Mouse (Mus musculus) liver, postnatal 0 days (tissue): Measurements from ENCODE around the gene Tesk1. TPM values are rescaled to one million over a fixed set of nuclear protein-coding genes. Genes with fewer than 3 reads are reported as not detected.

ENCODE experiments used
- ATAC-seq: fragments of 200-750 bp; cut with Nextera tagmentation; 2 replicates; pipeline ENCODE4 v1.8.0; 2017; ENCODE audit warnings: mild to moderate bottlenecking, moderate library complexity
- DNase-seq: peaks from one replicate; pipeline ENCODE4 v3.0.0-alpha.2; 2016
- H3K27ac ChIP-seq: fragments of 300-500 bp; sonication (generic); 2 replicates; pipeline ENCODE4 v1.5.1; 2014; ENCODE audit warnings: antibody characterized with exemption, moderate library complexity, mild to moderate bottlenecking, low read depth
- H3K27me3 ChIP-seq: fragments of 300-500 bp; sonication (generic); 2 replicates; pipeline ENCODE4 v1.6.1; 2014; ENCODE audit warnings: low read length, control low read depth, mixed read lengths; ENCODE audit not compliant: insufficient read depth
- H3K36me3 ChIP-seq: fragments of 300-500 bp; sonication (generic); replicated peaks from 2 replicates; pipeline ENCODE4 v1.6.1; 2014; ENCODE audit warnings: mild to moderate bottlenecking, control low read depth, low read length, moderate library complexity, mixed read lengths; ENCODE audit not compliant: insufficient read depth
- H3K4me1 ChIP-seq: fragments of 300-500 bp; sonication (generic); 2 replicates; pipeline ENCODE4 v1.6.1; 2014; ENCODE audit warnings: antibody characterized with exemption, mild to moderate bottlenecking, control low read depth; ENCODE audit not compliant: insufficient read depth
- H3K4me2 ChIP-seq: fragments of 300-500 bp; sonication (generic); 2 replicates; pipeline ENCODE4 v1.6.1; 2014; ENCODE audit warnings: low read depth, mild to moderate bottlenecking, low read length, moderate library complexity, mixed read lengths
- H3K4me3 ChIP-seq: fragments of 300-500 bp; sonication (generic); 2 replicates; pipeline ENCODE4 v1.5.1; 2014; ENCODE audit warnings: low read depth, low read length
- H3K9ac ChIP-seq: fragments of 300-500 bp; sonication (generic); replicated peaks from 2 replicates; pipeline ENCODE4 v1.6.1; 2014; ENCODE audit warnings: mild to moderate bottlenecking, moderate library complexity
- H3K9me3 ChIP-seq: fragments of 300-500 bp; sonication (generic); 2 replicates; pipeline ENCODE4 v1.6.1; 2016; ENCODE audit warnings: mild to moderate bottlenecking, control low read depth, low read length, mixed read lengths
- CTCF ChIP-seq: sonication (generic); IDR thresholded peaks from 2 replicates; pipeline ENCODE4 v1.5.1; 2016; ENCODE audit warnings: antibody characterized with exemption, low read depth
- EP300 ChIP-seq: IDR thresholded peaks from 2 replicates; pipeline ENCODE4 v1.6.1; 2016; ENCODE audit warnings: antibody characterized with exemption, low read depth, mild to moderate bottlenecking
- WGBS: fragments of 180-500 bp; shearing (Covaris S2); extraction: QIAGEN DNeasy Blood & Tissue Kit; methylation state at CpG from one replicate; pipeline ENCODE4 v1.1.7; 2014; ENCODE audit not compliant: insufficient replicate concordance; 5-methylcytosine and 5-hydroxymethylcytosine counted together
- polyA plus RNA-seq: library from polyadenylated mRNA; unstranded; fragments of >200 nt; fragmentation: Nextera tagmentation; extraction: Ambion mirVana; gene quantifications from 2 replicates; pipeline ENCODE4 v1.2.1, GENCODE M21; 2015

Tesk1 gene
- polyA plus RNA-seq, 1 experiment from 2014 or later = 1.2 TPM

DNA sequence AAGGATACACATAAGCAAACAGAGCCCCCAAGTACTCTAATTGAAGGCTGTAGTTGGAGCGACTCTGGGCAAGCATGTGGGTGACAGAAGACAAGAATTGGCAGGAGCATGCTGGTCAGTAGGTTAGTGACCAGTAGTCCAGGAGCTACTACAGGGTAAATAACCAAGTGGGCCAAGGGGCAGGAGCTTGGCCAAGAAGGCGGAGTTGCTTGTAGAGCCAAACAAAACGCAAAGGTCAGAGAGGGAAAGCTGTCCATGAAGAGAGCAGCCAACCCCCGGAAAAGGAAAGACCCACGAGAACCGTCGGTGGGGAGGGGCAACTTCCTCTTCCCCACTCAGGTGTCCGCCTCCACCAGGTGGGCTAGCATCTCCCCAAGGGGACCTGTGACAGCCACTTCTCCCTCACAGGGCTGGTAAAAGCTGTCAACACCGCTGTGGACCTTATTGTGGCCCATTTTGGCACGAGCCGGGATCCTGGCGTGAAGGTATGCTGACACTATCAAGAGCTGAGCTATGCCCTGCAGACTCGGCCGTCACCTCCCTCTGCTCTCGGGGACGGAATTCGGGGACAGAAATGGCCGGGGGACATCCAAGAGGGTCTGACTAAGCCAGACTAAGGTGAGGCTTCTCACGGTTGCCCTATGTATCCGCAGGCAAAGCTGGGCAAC is 18.3 kb upstream of the Tesk1 start:
- peaks cover 37% of the 10 kb centered on the region for H3K27me3 ChIP-seq
- TF ChIP-seq EP300 = peak; percentile 55; the same call in 1 of the 2 replicates
- no peak for TF ChIP-seq CTCF

GRCm38 (mm10) chr4:43424072-43424471 is 17.7 kb upstream of the Tesk1 start:
- ATAC-seq (no peak), DNase-seq (no peak)
- Histone ChIP-seq H3K4me3 (no peak overlapping the region), H3K9me3 (no peaks in the 10 kb centered on the region), H3K9ac (no peak overlapping the region), H3K27ac (no peak overlapping the region), H3K36me3 (peaks cover 31% of the 10 kb centered on the region), H3K4me1 (peaks cover 12% of the 10 kb centered on the region), H3K27me3 (peaks cover 38% of the 10 kb centered on the region), H3K4me2 (no peak overlapping the region)
- TF ChIP-seq EP300 = no peak
- TF ChIP-seq CTCF = no peak
- 83% methylated on average over 9 of the region's 9 CpGs for WGBS

More for the DNA sequence above, 18.3 kb upstream of the Tesk1 start:
- Histone ChIP-seq H3K4me1 (peaks cover 10% of the 10 kb centered on the region), H3K9ac (no peak overlapping the region), H3K9me3 (no peaks in the 10 kb centered on the region), H3K27ac (peak overlapping the region; percentile 65), H3K4me3 (no peak overlapping the region), H3K4me2 (no peak overlapping the region), H3K36me3 (peaks cover 31% of the 10 kb centered on the region)
- peak; percentile 66 for DNase-seq
- 76% methylated on average over 20 of the region's 20 CpGs for WGBS
- ATAC-seq = peak; percentile 80

- no peak overlapping the region for H3K9ac ChIP-seq
- no peaks in the 10 kb centered on the region for H3K9me3 ChIP-seq
- H3K4me1 ChIP-seq = peaks cover 12% of the 10 kb centered on the region
- H3K4me3 ChIP-seq = no peak overlapping the region
- WGBS = 37% methylated on average over 14 of the region's 14 CpGs
- H3K27me3 ChIP-seq = peaks cover 38% of the 10 kb centered on the region
- H3K36me3 ChIP-seq = peaks cover 31% of the 10 kb centered on the region
- no peak overlapping the region for H3K4me2 ChIP-seq
- no peak for ATAC-seq
- no peak for DNase-seq
- TF ChIP-seq CTCF (no peak), EP300 (no peak)
- H3K27ac ChIP-seq = no peak overlapping the region
Observed at GRCm38 (mm10) chr4:43425197-43425596, 16.5 kb upstream of the Tesk1 start.

DNA sequence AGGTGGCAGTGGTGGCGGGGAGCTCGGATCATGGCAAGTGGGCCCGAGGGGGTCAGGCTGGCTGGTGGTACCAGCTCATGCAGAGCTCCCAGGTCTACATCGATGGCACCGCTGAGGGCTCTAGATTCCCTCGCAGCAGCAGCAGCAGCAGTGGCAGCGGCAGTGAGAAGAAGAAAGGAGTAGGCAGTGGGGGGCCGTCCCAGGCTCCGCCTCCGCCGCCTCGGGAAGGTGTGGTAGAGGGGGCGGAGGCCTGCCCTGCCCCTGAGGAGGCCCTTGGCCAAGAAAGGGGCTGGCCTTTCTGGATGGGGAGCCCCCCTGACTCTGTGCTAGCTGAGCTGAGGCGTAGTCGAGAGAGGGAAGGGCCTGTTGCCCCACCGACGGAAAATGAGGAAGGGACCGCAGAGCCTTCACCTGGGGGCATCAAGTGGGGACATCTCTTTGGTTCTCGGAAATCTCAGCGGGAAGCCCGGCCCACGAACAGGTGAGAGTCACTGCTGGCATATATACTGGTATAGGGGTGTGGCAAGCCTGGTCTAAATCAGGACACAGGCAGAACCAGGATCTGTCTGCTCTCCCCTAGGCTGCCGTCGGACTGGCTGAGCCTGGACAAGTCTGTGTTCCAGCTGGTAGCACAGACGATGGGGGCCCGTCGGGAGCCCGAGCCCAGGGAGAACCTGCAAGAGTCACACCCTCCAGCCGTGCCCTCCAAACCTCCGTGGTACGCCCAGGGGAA is 15.9 kb upstream of the Tesk1 start:
- H3K9me3 ChIP-seq = no peaks in the 10 kb centered on the region
- H3K27ac ChIP-seq = no peak overlapping the region
- no peak overlapping the region for H3K4me3 ChIP-seq
- no peak overlapping the region for H3K9ac ChIP-seq
- H3K27me3 ChIP-seq = peaks cover 38% of the 10 kb centered on the region
- H3K4me1 ChIP-seq = peaks cover 12% of the 10 kb centered on the region
- no peak overlapping the region for H3K4me2 ChIP-seq
- ATAC-seq (no peak), DNase-seq (no peak)
- no peak for TF ChIP-seq CTCF
- no peak for TF ChIP-seq EP300
- H3K36me3 ChIP-seq = peaks cover 31% of the 10 kb centered on the region
- 24% methylated on average over 31 of the region's 31 CpGs for WGBS

GRCm38 (mm10) chr4:43426487-43426886 is 15.3 kb upstream of the Tesk1 start:
- Histone ChIP-seq H3K9me3 (no peaks in the 10 kb centered on the region), H3K27ac (no peak overlapping the region), H3K4me2 (no peak overlapping the region), H3K9ac (no peak overlapping the region), H3K36me3 (peaks cover 31% of the 10 kb centered on the region), H3K4me3 (no peak overlapping the region), H3K27me3 (peaks cover 38% of the 10 kb centered on the region), H3K4me1 (peaks cover 12% of the 10 kb centered on the region)
- TF ChIP-seq EP300 = no peak
- no peak for TF ChIP-seq CTCF
- WGBS = 63% methylated on average over 10 of the region's 10 CpGs
- no peak for ATAC-seq
- DNase-seq = no peak

GRCm38 (mm10) chr4:43427501-43428179 is 14.1 kb upstream of the Tesk1 start:
- Histone ChIP-seq H3K4me3 (no peak overlapping the region), H3K27ac (no peak overlapping the region), H3K36me3 (peaks cover 21% of the 10 kb centered on the region), H3K27me3 (peaks cover 38% of the 10 kb centered on the region), H3K9ac (no peak overlapping the region), H3K4me2 (no peak overlapping the region), H3K4me1 (peaks cover 11% of the 10 kb centered on the region), H3K9me3 (no peaks in the 10 kb centered on the region)
- no peak for TF ChIP-seq EP300
- no peak for TF ChIP-seq CTCF
- DNase-seq (no peak), ATAC-seq (no peak)
- WGBS = 17% methylated on average over 22 of the region's 23 CpGs
